Mouse (Mus musculus): ENCODE results near the gene Dnajb2.

The Dnajb2 gene

DNA sequence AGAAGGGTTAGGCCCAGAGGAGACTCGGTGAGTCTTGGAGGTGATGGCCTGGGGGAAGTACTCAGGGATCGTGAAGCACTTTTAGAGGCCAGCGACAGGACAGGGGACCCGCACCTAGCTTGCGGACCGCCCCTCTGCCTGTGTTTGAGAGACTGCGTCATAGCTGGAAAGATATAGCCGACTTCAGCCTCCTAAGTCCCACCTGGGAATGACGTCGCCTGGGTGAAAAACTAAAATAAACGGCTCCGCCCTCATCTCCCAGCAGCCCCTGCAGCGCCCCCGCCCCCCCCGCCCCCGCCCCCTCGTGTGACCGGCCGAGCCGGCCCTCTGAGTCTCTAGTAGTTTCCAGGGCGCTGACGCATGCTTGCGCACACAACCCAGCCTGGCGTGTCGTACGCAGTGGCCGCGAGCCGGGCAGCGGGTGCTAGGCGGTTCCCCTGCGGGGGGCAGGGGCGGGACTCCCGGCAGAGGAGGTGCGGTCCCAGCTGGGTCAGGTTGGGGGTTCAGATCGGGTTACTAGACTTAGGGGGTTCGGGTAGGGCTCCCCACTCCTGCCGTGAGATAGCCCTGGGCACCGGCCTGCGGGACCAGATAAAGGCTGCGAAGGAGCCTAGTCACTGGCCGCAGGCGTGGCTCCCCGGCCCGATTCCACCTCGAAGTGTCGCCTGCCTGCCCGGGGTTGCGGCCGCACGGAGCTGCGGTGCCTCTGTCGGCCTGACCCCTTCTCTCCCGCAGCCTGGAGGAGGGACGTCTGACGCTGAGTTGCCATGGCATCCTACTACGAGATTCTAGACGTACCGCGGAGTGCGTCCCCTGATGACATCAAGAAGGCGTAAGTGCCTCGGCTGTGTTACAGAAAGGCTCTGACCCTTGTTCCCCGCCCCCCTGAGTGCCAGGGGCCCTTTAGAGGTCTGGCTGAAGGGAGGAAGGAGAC lies at the start of gene Dnajb2:
Gene Dnajb2 (plus strand): TSS at position 290 of the 934 bp plus-strand sequence.
- in situ Hi-C loops (cut with MboI, MseI), result loop anchor here in 1 of 2 experiments (5.0 kb wide), 1 partner anchor 81 kb away; the partner anchor contains the start of gene Dnpep

DNA sequence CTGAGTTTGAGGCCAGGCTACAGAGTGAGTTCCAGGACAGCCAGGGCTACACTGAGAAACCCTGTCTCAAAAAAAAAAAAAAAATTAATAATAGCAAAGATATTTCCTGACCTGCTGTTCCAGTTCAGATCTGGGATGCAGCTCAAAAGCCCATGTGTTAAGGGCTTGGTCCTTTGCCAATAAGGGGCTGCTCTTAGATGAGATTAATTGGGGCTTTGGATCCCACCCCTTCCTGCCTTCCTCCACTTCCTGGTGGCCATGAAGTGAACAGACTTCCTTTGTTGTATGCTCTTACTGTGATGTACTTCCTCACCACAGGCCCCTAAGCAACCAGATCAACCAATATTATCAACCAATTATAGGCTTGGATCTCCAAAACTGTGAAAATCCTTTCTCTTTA lies 49.1 kb upstream of the Dnajb2 start:
- in situ Hi-C loops (cut with MboI, MseI), result loop anchor here in 1 of 2 experiments (5.0 kb wide), 1 partner anchor 60 kb away; the partner anchor contains the start of gene Nhej1

DNA sequence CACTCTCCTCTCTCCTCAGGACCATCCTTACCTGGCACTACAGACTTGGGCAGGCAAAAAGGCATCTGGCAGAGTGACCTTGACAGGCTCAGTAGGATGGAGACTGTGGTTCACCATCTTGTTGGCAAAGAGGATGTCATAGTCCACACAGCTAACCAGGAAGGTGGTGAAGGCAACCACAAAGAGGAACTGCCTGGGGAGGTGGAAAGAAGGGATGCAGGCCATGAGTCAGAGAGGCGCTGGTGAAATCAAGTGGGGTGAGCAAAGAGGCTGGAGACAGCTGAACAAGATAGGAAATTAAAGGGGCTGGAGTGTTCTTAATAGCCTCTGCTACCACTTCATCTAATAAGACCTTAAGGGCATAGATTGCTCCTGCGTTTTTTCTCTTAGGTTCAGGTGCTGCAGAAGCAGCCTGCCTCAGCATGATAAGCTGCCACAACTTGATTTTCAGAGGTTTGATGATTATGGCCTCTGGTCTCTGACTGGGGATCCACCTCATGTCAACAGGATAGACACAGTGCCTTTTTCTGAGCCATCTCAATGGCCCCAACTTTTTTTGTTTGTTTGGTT lies 48.2 kb upstream of the Dnajb2 start:
- in situ Hi-C loops (cut with MboI, MseI), result loop anchor here in 1 of 2 experiments (5.0 kb wide), 1 partner anchor 61 kb away; the partner anchor contains the start of gene Nhej1

DNA sequence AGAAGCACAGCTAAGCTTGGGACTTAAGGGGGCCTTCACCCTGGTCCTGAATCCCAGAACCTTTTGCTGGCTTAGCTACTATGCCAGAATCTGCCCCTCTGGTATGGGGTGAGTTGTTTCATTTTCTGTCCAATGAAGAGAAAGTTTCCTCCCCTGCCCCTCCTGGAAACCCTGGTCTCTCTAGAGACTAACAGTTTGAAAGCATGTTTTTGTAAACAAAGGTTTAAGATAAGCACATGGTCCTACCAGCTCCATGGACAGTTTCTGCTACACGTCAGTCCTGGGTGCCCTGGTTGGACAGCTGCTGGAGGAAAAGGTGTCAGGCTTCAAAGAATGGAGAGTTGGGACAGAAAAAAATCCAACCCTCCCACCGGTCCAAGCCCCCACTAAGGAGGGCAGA lies 45.6 kb upstream of the Dnajb2 start:
- in situ Hi-C loops (cut with MboI, MseI), result loop anchor here in 1 of 2 experiments (10.0 kb wide), 1 partner anchor 136 kb away; no protein-coding TSS in a partner anchor

DNA sequence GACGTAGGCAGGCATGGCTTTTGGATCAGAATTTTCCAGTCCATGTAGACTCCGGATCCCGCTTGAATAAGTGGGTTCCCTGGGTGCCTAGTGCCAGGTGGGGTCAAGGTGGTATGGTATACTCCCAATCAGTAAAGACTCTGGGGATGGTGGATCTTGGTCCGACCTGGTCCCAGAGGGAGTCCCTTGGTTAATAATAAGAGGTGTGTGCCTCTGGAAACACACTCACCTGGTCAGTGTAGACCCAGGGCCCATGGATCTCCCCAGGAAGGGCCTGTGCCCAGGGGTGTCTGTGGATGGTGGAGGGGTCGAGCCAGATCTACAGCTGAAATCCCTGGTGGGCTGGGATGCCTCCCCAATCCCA lies 45.0 kb upstream of the Dnajb2 start:
- in situ Hi-C loops (cut with MboI, MseI), result loop anchor here in 1 of 2 experiments (10.0 kb wide), 1 partner anchor 136 kb away; no protein-coding TSS in a partner anchor

DNA sequence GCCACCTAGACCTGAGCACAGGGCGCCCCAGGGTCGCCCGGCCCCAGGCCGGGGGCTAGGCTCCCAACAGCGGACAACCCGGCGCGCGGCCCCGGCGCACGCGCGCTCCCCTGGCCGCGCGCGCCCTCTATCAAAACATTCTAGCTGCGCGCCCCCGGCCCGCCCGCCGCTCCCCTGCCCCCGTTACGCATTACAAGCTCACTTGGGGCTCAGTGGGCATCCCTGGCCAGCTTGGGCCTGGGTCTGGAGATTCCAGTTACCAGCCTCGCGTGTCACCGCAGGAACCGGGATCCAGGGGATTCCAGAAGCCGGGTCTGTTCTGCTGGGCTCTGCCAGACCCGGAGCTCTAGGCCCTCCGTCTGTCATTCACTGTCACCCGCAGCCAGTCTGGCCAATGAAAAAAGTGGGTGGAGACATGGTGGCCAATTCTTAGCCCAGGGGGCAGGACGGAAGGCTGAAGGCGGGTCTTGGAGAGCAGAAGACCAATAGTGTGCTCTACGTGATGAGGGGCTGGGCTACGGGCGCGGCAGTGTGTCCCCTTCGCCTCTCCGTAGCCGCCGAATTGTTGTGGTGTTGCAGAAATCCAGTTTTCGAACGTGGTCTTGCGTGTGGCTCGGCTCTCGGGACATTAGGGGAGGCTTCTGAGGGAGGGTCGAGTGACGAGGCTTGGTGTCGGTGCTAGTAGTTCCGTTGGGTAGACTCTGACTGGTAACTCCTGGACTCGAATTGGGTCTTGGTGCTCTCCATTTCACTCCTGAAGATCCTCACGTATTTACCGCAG lies 44.4 kb upstream of the Dnajb2 start, which contains the start of the genes Ankzf1 and Atg9a:
Gene Ankzf1 (plus strand): TSS at position 530 of the 781 bp plus-strand sequence.
Gene Atg9a (minus strand): TSS at position 575 of the 781 bp plus-strand sequence.
- in situ Hi-C loops (cut with MboI, MseI), result loop anchor here in 1 of 2 experiments (10.0 kb wide), 1 partner anchor 137 kb away; no protein-coding TSS in a partner anchor

DNA sequence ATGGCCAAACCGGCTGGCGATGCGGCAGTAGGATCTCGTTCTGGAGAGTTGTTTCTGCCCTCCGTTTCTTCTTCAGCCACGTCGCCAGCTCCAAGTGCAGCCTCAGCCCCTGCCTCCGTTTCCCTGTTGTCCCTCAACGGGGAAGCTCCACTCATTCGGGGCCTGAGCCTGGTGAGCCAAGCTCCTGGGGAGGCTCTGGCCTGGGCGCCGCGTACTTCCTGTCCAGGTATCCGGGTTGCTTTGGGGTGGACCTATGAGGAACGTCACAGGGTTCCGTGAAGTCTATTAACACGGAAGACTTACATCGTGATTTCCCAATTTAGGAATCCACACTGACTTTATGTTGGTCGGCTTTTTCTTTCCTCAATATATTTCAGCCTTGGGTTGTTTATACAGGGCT lies 43.8 kb upstream of the Dnajb2 start:
- in situ Hi-C loops (cut with MboI, MseI), result loop anchor here in 1 of 2 experiments (10.0 kb wide), 1 partner anchor 138 kb away; no protein-coding TSS in a partner anchor

DNA sequence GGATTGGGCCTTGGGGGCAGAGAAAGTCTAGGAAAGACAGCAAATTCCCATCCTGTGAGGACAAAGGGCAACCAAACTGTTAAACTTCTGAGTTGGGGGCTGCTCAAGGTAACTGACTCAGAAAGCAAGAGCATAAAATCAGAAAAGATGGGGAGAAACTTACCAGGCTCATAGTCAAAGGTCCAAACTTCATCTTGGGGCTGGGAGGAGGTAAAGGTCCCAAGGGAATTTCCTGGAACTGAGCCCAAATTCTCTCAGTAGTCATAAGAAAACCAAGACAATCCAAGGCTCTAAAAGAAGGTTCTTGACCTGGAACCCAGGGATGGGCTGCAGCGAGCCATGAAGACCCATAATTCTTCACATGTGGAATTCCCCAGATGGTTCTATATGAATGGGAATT lies 35.0 kb upstream of the Dnajb2 start:
- in situ Hi-C loops (cut with MboI, MseI), result no loop called here

DNA sequence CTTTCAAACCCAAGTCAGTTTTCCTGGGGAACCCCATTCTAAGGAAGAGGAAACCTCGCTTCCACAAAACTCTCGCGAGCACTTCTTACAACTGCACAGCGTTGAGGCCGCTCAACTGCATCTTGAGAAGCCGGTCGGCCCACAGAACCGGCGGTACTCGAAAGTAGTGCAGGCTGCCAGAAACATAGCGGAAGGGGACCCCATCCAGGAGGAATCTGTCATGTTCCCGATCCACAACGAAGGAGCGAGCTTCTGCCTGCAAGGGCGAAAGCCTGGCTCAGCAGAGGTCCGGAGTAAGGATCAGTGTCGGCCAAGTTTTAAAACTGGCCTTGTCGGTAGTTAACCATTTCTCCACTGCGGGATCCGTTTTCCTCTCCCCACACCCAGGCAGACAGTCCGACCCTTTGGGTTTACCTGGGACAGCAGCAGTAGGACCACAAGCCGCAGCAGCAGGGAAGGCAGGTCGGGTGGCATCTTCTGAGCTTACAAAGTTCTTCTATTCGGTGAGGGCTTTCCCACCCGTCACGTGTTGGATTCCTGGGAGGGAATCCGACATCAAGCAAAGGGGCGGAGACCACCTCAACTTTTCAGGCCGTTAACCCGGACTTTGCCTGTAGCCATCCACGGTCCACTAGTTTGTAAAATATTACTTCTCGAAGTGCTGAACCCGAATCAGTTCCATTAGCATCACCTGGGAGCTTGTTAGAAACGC lies 27.1 kb upstream of the Dnajb2 start:
- in situ Hi-C loops (cut with MboI, MseI), result no loop called here

DNA sequence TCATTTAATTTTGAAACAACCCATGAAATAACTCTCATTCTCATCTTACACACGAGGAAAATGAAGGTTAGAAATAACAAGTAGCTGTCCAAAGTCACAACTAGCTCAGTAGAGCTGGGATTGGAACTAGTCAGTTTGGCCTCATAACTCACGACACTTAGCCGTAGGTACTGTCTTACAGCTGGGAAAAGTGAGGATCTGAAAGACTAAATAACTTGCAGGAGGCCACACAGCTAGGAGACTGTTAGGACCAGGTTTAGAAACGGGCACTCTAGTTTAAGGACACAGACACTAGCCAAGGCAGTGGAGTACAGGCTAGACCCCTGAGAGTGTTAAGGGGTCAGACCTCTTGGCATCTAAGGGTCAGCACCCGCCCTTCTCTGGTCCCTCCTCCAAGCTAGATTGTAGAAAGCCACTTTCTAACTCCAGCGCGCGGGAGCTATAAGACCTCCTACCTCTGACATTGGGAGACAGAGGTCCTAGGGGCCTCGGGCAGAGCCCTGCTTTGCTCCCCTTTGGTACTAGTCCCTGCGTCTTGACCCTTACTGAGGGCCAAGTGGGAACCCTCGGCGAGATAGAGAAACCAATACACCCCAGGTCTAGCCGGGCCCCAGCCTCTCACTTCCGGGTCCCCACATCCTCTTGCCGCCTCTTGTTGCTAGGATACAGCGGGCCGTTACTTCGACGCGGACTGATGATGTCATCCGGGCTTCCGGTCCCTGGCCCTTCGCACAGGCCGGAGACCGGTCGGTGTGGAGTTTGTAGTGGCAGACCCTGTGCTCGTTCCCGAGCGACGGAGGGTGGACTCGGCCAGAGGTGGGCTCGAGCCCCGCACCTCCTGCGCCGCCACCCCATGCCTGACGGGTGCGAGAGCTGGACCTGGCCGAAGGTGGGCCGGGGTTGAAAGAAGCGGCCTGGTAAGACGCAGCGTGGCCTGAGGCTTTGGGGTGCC lies 25.8 kb upstream of the Dnajb2 start, which contains the start of the genes Glb1l and Stk16:
Gene Glb1l (minus strand): TSS at position 678 of the 952 bp plus-strand sequence.
Gene Stk16 (plus strand): TSS at position 703 of the 952 bp plus-strand sequence.
- in situ Hi-C loops (cut with MboI, MseI), result loop anchor here (10.0 kb wide), 3 partner anchors 86 to 616 kb away; partner anchors contain the start of genes Dnpep (in 1 of the 2) and Nhej1 (in 1 of the 2)

DNA sequence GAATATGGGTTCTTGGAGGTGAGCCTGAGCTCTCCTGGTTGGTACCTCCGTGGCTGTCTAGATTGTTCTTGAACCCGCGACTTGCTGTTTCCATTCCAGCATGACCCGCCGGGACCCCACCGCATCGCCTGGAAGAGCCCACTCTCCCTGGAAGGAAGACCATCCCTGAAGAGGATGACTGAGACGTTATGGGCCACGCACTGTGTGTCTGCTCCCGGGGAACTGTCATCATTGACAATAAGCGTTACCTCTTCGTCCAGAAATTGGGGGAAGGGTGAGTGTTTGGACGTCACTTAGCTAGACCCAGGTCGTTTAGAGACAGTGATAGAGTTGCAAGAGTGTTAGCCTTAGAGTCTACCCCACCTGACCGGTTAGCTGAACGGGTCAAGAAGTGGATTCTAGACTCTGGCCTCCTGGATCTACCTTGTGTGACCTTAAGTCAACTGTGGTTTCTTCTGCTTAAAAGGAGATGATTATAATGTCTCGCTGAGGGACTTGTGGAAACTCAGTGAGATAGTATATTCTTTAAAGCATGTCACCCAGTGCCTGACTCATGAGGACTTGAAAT lies 25.0 kb upstream of the Dnajb2 start:
- in situ Hi-C loops (cut with MboI, MseI), result loop anchor here (10.0 kb wide), 3 partner anchors 86 to 616 kb away; partner anchors contain the start of genes Dnpep (in 1 of the 2) and Nhej1 (in 1 of the 2)

DNA sequence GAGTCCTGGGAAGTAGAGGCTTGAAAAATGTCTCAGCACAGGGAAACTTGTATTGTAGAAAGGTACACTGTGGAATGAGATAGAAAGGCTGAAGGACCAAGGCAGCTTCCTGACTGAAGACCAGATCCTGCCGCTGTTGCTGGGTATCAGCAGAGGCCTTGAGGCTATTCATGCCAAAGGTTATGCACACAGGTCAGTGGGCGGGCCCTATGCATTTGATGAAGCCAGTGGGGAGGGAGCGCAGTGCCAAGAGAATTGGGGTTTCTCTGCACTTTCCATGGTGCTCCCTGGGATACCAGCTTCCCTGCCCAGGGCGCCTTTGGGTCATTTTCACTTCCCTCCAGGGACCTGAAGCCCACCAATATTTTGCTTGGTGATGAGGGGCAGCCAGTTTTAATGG lies 23.7 kb upstream of the Dnajb2 start:
- in situ Hi-C loops (cut with MboI, MseI), result loop anchor here (10.0 kb wide), 3 partner anchors 88 to 618 kb away; partner anchors contain the start of genes Dnpep (in 1 of the 2) and Nhej1 (in 1 of the 2)

DNA sequence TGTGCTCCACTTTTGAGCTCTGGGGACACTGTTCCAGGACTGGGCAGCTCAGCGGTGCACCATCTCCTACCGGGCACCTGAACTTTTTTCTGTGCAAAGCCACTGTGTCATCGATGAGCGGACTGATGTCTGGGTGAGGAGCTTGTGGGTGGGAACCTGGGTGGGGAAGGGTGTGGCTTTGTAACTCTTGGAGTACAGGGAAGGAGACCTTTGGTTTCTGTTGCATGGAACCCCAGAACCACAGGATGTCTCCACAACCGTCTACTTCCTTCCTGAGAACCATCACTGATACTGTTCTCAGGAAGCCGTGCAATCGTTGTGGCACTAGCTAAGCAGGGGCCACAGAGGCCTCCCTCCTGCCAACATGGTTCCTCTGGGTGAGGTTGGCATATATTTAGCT lies 23.1 kb upstream of the Dnajb2 start:
- in situ Hi-C loops (cut with MboI, MseI), result loop anchor here (10.0 kb wide), 3 partner anchors 88 to 618 kb away; partner anchors contain the start of genes Dnpep (in 1 of the 2) and Nhej1 (in 1 of the 2)

DNA sequence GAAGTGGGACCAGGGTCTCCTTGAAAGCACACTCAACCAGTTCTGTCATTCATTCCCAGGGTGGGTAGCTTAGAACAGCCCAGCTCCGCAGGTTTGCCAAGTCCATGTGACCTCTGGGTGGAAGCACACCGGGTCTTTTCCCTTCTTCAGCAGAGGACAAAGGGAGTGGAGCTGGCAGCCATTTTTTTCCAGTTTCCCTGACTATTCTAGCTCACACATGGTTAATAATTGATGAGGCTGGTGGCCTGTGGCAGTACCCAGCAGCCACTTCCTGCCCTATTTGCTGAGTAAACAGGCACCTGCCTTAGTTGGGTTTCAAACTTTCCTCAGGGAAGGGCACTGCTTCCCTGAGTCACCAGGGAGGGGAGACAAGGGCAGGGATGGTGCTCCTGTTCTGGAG lies 21.8 kb upstream of the Dnajb2 start:
- in situ Hi-C loops (cut with MboI, MseI), result loop anchor here (10.0 kb wide), 3 partner anchors 90 to 620 kb away; partner anchors contain the start of genes Dnpep (in 1 of the 2) and Nhej1 (in 1 of the 2)

DNA sequence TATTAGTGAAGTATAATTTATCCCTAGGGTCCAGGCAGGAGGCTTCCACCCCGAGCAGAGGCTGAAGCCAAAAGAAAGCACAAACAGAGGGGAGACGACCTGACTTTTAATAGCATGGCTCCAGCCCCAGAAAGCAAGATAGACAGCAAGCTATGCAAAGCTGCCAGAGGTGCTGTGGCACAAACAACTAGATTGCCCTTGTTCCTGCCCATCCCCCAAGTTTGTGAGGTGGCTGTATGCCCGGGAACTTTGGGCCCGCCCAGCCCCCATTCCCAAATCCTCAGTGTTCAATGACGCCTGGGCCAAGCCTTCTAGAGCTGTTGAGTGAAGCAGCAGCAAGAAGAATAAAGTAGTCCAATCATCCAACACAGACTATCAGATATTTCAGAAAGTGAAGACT lies 21.3 kb upstream of the Dnajb2 start:
- in situ Hi-C loops (cut with MboI, MseI), result loop anchor here (10.0 kb wide), 3 partner anchors 90 to 620 kb away; partner anchors contain the start of genes Dnpep (in 1 of the 2) and Nhej1 (in 1 of the 2)

DNA sequence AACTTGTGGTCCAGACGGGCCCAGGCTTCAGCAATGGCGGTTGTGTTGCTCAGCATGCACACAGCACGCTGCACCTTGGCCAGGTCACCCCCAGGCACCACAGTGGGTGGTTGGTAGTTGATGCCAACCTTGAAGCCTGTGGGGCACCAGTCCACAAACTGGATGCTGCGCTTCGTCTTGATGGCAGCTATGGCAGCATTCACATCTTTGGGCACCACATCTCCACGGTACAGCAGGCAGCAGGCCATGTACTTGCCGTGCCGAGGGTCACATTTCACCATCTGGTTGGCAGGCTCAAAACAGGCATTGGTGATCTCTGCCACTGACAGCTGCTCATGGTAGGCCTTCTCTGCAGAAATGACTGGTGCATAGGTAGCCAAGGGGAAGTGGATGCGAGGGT lies 20.4 kb upstream of the Dnajb2 start:
- in situ Hi-C loops (cut with MboI, MseI), result loop anchor here (10.0 kb wide), 3 partner anchors 91 to 621 kb away; partner anchors contain the start of genes Dnpep (in 1 of the 2) and Nhej1 (in 1 of the 2)

DNA sequence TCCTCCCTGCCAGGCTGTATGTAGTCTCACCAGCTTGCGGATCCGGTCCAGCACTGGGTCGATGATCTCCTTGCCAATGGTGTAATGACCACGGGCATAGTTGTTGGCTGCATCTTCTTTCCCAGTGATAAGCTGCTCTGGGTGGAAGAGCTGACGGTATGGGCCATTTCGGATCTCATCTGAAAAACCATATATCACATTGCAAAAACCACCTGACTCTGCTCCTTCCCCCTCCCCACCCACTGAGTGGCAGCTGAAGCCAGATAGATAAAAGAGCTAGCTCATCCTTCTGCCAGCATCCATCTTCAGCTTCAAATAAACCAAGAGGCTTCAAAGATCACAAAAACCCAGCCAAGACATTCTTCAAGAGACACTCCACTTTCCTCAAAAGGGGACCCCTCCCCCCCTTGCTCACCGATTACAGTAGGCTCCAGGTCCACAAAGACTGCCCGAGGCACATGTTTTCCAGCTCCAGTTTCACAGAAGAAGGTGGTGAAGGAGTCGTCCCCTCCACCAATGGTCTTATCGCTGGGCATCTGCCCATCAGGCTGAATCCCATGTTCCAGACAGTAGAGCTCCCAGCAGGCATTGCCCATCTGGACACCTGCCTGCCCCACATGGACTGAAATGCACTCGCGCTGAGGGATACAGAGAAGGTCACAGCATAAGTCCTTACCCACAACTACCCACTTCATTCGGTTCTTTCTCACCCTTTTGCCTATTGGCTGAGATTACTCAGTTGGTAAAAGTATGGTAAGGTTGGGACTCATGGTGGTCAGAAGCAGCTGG lies 19.2 kb upstream of the Dnajb2 start:
- in situ Hi-C loops (cut with MboI, MseI), result loop anchor here (10.0 kb wide), 3 partner anchors 92 to 622 kb away; partner anchors contain the start of genes Dnpep (in 1 of the 2) and Nhej1 (in 1 of the 2)
